Mouse (Mus musculus): Measurements from ENCODE around the gene Olfr786. TPM values are rescaled to one million over a fixed set of nuclear protein-coding genes. Genes with fewer than 3 reads are reported as not detected.

Gene Olfr786
- polyA plus RNA-seq (2015; fragmentation: Nextera tagmentation; extraction: Ambion mirVana), result not detected in 2 replicates

DNA sequence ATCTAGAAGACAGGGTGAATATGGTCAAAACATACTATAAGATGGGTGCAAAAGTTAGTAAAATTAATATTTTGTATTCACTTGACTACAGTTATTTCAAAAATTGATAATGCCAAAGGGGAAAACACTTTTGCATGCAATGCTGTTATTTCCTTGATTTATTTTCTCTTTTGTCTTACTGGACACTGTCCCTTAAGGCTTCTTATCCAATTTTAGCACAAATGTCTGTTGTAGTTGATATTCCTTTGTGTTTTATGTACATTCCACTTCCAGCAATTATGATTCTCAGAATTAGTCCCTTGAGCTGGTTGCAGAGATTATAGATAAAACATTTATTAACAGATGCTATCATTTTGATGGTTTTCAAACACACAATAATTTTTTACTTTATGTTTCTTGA, at the start of gene Olfr786:
TSS of gene Olfr786 (plus strand) at position 301 of the 400 bp plus-strand sequence.
- no peak for TF ChIP-seq CTCF (IDR thresholded peaks at IDR 0.05; ENCODE audit: low read depth)
- H3K9ac ChIP-seq (ENCODE audit: low read depth, low read length), result no peak within 1 kb of the TSS
- no peak within 1 kb of the TSS for H3K4me2 ChIP-seq (replicated peaks; ENCODE audit: low read depth)
- H3K4me3 ChIP-seq (ENCODE audit: low read depth, low read length), result no peak within 1 kb of the TSS
- no peaks in the 10 kb centered on the region for H3K9me3 ChIP-seq (ENCODE audit: control insufficient read depth)
- H3K4me1 ChIP-seq (replicated peaks; ENCODE audit: control insufficient read depth, insufficient read depth, low read length), result no peaks in the 10 kb centered on the region
- no peaks in the 10 kb centered on the region for H3K36me3 ChIP-seq (ENCODE audit: control insufficient read depth, insufficient read depth)
- ATAC-seq, result no peak
- no peak within 1 kb of the TSS for H3K27ac ChIP-seq (ENCODE audit: low read depth, low read length)
- H3K27me3 ChIP-seq (replicated peaks; ENCODE audit: control insufficient read depth, insufficient read depth, low read length), result no peaks in the 10 kb centered on the region

DNA sequence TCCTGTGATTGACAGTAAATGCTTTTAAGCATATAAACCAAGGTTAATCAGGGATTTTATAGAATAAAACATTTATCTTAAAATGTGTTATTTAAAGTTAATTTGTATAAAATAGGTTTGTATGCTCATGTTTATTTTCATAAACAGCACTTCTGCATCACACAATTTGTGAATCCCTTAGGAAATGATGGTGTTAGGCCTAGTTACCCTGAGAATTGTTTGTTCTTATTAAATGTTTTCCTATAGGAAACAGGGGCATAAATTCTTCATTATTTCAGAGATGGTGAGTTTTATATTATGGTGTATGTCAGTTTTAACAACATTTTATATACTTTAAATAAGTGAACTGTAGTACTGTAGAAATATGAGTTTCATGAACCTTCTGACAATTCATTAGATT, 43.3 kb upstream of the Olfr786 start, which contains the start of gene Olfr784:
TSS of gene Olfr784 (plus strand) at position 301 of the 400 bp plus-strand sequence.
- H3K9me3 ChIP-seq (ENCODE audit: control insufficient read depth), result no peaks in the 10 kb centered on the region
- no peak within 1 kb of the TSS for H3K4me2 ChIP-seq (replicated peaks; ENCODE audit: low read depth)
- no peaks in the 10 kb centered on the region for H3K36me3 ChIP-seq (ENCODE audit: control insufficient read depth, insufficient read depth)
- H3K4me1 ChIP-seq (replicated peaks; ENCODE audit: control insufficient read depth, insufficient read depth, low read length), result no peaks in the 10 kb centered on the region
- no peaks in the 10 kb centered on the region for H3K27me3 ChIP-seq (replicated peaks; ENCODE audit: control insufficient read depth, insufficient read depth, low read length)
- no peak for ATAC-seq
- no peak within 1 kb of the TSS for H3K9ac ChIP-seq (ENCODE audit: low read depth, low read length)
- no peak within 1 kb of the TSS for H3K27ac ChIP-seq (ENCODE audit: low read depth, low read length)
- no peak for TF ChIP-seq CTCF (IDR thresholded peaks at IDR 0.05; ENCODE audit: low read depth)
- no peak within 1 kb of the TSS for H3K4me3 ChIP-seq (ENCODE audit: low read depth, low read length)

DNA sequence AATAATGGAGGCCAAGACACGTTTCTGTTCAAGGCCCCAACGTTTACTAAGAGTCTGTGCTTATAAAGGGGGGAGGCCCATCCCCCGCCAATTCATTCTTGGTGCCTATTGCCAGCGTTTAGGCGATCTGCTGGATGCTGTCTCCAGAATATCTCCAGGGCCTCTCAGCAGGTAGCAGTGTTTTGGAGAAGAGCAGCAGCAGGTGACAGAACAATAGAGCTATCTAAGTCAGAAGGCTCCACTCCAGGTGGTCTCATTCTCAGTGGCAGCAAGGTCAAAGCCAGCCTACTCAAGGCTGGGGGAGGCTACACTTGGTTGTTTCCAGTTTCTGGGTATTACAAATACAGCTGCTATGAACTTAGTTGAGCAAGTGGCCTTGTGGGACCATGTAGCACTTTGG, 26.2 kb upstream of the Olfr786 start:
- no peak overlapping the region for H3K27ac ChIP-seq (ENCODE audit: low read depth, low read length)
- H3K36me3 ChIP-seq (ENCODE audit: control insufficient read depth, insufficient read depth), result no peaks in the 10 kb centered on the region
- TF ChIP-seq CTCF (IDR thresholded peaks at IDR 0.05; ENCODE audit: low read depth), result no peak
- no peaks in the 10 kb centered on the region for H3K27me3 ChIP-seq (replicated peaks; ENCODE audit: control insufficient read depth, insufficient read depth, low read length)
- H3K9ac ChIP-seq (ENCODE audit: low read depth, low read length), result no peak overlapping the region
- H3K9me3 ChIP-seq (ENCODE audit: control insufficient read depth), result no peaks in the 10 kb centered on the region
- no peaks in the 10 kb centered on the region for H3K4me1 ChIP-seq (replicated peaks; ENCODE audit: control insufficient read depth, insufficient read depth, low read length)
- no peak for ATAC-seq
- 42% methylated on average over 5 of the region's 5 CpGs for WGBS
- H3K4me3 ChIP-seq (ENCODE audit: low read depth, low read length), result no peak overlapping the region
- H3K4me2 ChIP-seq (replicated peaks; ENCODE audit: low read depth), result no peak overlapping the region

DNA sequence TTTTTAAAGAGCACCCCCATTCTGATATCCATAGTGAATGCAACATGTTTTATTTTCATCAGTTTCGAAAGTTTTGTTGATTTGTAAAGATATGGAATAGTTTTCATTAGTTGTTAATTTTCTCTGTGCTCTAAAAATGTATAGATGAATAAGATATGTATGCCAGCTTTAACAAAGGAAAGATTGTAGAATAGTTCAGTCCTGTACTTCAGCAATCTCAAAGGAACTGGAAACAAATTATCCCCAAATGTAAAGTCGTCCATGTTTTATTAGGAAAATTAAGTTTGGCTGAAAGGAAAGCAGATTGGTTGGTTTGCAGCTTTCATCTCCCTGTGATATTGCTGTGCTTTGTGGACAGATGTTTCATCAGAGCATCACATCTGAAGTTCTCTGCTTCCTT, 22.0 kb upstream of the Olfr786 start, which contains the start of gene Olfr785:
TSS of gene Olfr785 (plus strand) at position 301 of the 400 bp plus-strand sequence.
- no peak for TF ChIP-seq CTCF (IDR thresholded peaks at IDR 0.05; ENCODE audit: low read depth)
- no peak for ATAC-seq
- WGBS, result 70% methylated on average over 2 of the region's 2 CpGs
- H3K36me3 ChIP-seq (ENCODE audit: control insufficient read depth, insufficient read depth), result no peaks in the 10 kb centered on the region
- H3K27ac ChIP-seq (ENCODE audit: low read depth, low read length), result no peak within 1 kb of the TSS
- no peaks in the 10 kb centered on the region for H3K9me3 ChIP-seq (ENCODE audit: control insufficient read depth)
- H3K9ac ChIP-seq (ENCODE audit: low read depth, low read length), result no peak within 1 kb of the TSS
- H3K4me3 ChIP-seq (ENCODE audit: low read depth, low read length), result no peak within 1 kb of the TSS
- no peaks in the 10 kb centered on the region for H3K4me1 ChIP-seq (replicated peaks; ENCODE audit: control insufficient read depth, insufficient read depth, low read length)
- no peak within 1 kb of the TSS for H3K4me2 ChIP-seq (replicated peaks; ENCODE audit: low read depth)
- no peaks in the 10 kb centered on the region for H3K27me3 ChIP-seq (replicated peaks; ENCODE audit: control insufficient read depth, insufficient read depth, low read length)

DNA sequence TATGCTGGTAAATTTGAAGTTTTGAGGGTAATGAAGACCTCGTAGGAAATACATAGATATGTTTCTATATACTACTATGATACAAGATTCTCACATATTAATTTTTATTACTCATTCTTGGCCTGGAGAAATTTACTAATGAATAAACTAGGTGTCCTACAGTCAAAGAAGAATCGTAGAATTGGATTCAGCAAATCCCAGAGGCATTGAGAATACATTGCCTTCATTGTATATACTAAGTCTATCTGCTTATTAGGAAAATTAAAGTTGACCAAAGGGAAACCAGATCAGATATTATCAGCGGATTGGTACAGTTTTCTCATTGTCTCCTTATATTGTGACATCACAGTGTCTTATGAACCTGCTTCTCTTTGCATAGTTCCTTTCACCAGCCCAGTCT, 34.5 kb downstream of the Olfr786 start, which contains the start of gene Olfr787:
TSS of gene Olfr787 (plus strand) at position 301 of the 400 bp plus-strand sequence.
- Histone ChIP-seq H3K9me3 (ENCODE audit: control insufficient read depth) (no peaks in the 10 kb centered on the region), H3K9ac (ENCODE audit: low read depth, low read length) (no peak within 1 kb of the TSS), H3K4me2 (replicated peaks; ENCODE audit: low read depth) (no peak within 1 kb of the TSS), H3K4me3 (ENCODE audit: low read depth, low read length) (no peak within 1 kb of the TSS), H3K4me1 (replicated peaks; ENCODE audit: control insufficient read depth, insufficient read depth, low read length) (no peaks in the 10 kb centered on the region), H3K27ac (ENCODE audit: low read depth, low read length) (no peak within 1 kb of the TSS), H3K27me3 (replicated peaks; ENCODE audit: control insufficient read depth, insufficient read depth, low read length) (no peaks in the 10 kb centered on the region), H3K36me3 (ENCODE audit: control insufficient read depth, insufficient read depth) (no peaks in the 10 kb centered on the region)
- no peak for TF ChIP-seq CTCF (IDR thresholded peaks at IDR 0.05; ENCODE audit: low read depth)
- 84% methylated on average over 3 of the region's 3 CpGs for WGBS
- ATAC-seq, result no peak

DNA sequence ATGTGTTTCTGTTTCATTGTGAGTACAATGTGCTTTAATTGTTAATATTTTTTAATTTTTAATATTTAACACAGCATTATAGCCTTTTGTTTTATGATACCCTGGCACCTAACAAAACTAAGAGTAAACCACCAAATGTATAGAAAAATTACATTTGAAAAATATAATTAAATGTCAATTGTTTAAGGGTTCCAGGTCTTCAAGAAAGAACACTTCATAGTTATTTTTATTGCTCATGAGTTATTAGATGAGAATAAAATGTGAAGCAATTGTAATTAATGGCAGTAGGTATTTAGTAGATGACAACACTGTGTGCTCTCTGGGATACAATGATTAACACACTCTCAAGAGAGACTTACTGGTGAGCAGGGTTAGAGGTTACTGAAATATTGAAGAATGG, 43.6 kb downstream of the Olfr786 start, which contains the start of gene Olfr788:
TSS of gene Olfr788 (plus strand) at position 301 of the 400 bp plus-strand sequence.
- ATAC-seq, result no peak
- Histone ChIP-seq H3K27ac (ENCODE audit: low read depth, low read length) (no peak within 1 kb of the TSS), H3K4me3 (ENCODE audit: low read depth, low read length) (no peak within 1 kb of the TSS), H3K4me1 (replicated peaks; ENCODE audit: control insufficient read depth, insufficient read depth, low read length) (no peaks in the 10 kb centered on the region), H3K27me3 (replicated peaks; ENCODE audit: control insufficient read depth, insufficient read depth, low read length) (no peaks in the 10 kb centered on the region), H3K9me3 (ENCODE audit: control insufficient read depth) (no peaks in the 10 kb centered on the region), H3K4me2 (replicated peaks; ENCODE audit: low read depth) (no peak within 1 kb of the TSS), H3K36me3 (ENCODE audit: control insufficient read depth, insufficient read depth) (no peaks in the 10 kb centered on the region), H3K9ac (ENCODE audit: low read depth, low read length) (no peak within 1 kb of the TSS)
- no peak for TF ChIP-seq CTCF (IDR thresholded peaks at IDR 0.05; ENCODE audit: low read depth)

DNA sequence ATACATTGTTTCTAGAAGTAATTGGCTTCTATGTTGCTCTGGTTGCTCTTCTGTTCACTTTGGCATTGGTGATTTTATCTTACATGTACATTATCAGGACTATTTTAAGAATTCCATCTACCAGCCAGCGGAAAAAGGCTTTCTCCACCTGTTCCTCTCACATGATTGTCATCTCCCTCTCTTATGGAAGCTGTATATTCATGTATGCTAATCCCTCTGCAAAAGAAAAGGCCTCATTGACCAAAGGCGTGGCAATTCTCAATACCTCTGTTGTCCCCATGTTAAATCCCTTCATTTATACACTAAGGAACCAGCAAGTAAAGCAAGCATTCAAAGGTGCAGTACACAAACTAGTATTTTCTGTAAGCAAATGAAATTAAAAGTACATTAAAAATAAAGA, 46.1 kb downstream of the Olfr786 start:
- WGBS, result 59% methylated on average over 2 of the region's 2 CpGs
- no peaks in the 10 kb centered on the region for H3K4me1 ChIP-seq (replicated peaks; ENCODE audit: control insufficient read depth, insufficient read depth, low read length)
- ATAC-seq, result no peak
- H3K36me3 ChIP-seq (ENCODE audit: control insufficient read depth, insufficient read depth), result no peaks in the 10 kb centered on the region
- H3K27ac ChIP-seq (ENCODE audit: low read depth, low read length), result no peak overlapping the region
- no peak for TF ChIP-seq CTCF (IDR thresholded peaks at IDR 0.05; ENCODE audit: low read depth)
- H3K4me3 ChIP-seq (ENCODE audit: low read depth, low read length), result no peak overlapping the region
- H3K4me2 ChIP-seq (replicated peaks; ENCODE audit: low read depth), result no peak overlapping the region
- no peak overlapping the region for H3K9ac ChIP-seq (ENCODE audit: low read depth, low read length)
- no peaks in the 10 kb centered on the region for H3K27me3 ChIP-seq (replicated peaks; ENCODE audit: control insufficient read depth, insufficient read depth, low read length)
- no peaks in the 10 kb centered on the region for H3K9me3 ChIP-seq (ENCODE audit: control insufficient read depth)
